Mouse (Mus musculus): ENCODE results near the gene Dpp10. TPM values are rescaled to one million over a fixed set of nuclear protein-coding genes. Genes with fewer than 3 reads are reported as not detected.

The Dpp10 gene
- total and polyA plus RNA-seq, 2 experiments from 2014 or later, result 22.9 to 45.1 TPM

DNA sequence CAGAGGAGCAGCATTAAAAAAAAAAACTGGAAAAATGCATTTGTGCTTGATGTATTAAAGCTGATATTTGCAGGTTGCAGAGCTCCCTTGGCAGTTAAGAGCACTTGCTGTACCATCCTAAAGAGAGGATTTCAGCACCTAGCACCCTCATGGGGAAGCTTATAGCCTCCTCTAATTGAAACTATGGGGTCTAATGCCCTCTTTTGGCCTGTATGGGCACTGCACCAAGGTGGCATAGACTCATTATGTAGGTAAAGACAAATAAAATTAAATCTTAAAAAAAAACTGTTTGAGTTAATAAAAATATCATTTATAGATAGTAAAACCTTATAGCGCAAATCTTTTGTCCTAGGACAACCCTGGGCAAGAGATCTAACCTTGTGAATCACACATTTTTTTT is 631.2 kb downstream of the Dpp10 start:
- Histone ChIP-seq H3K9ac (replicated peaks; ENCODE audit: low read length) (no peak overlapping the region), H3K27me3 (ENCODE audit: insufficient read depth, low read length) (no peaks in the 10 kb centered on the region), H3K36me3 (ENCODE audit: insufficient read depth, low read length) (no peaks in the 10 kb centered on the region), H3K4me2 (ENCODE audit: low read depth, low read length) (no peak overlapping the region), H3K9me3 (ENCODE audit: low read length) (no peaks in the 10 kb centered on the region), H3K4me1 (ENCODE audit: insufficient read depth, low read length) (no peaks in the 10 kb centered on the region), H3K27ac (no peak overlapping the region), H3K4me3 (ENCODE audit: low read length) (no peak overlapping the region)
- WGBS, result 61% methylated on average over 1 of the region's 1 CpGs
- peak; percentile 27 for TF ChIP-seq CTCF (IDR thresholded peaks at IDR 0.05; ENCODE audit: low read depth)
- no peak for ATAC-seq
- DNase-seq (ENCODE audit: low spot score), result peak; percentile 13

DNA sequence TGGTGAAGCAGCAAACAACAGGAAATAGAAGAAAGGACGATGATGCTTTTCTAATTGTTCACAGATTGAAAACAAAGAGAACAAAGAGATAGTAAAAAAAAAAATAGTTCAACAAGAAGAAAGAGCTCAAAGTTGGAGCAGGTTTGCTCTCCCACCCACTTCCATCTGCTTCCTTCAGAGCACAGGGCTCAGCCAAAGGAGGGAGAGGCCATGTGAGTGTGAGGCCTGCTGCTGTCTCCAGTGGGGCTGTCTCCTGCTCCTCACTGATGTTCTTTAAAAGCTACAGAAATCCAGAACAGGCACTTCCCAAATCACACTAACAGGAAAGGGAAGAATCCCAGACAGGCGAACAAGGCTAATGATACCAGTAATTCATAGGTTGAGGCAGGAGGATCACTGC is 694.1 kb downstream of the Dpp10 start:
- no peak overlapping the region for H3K4me3 ChIP-seq (ENCODE audit: low read length)
- no peaks in the 10 kb centered on the region for H3K4me1 ChIP-seq (ENCODE audit: insufficient read depth, low read length)
- H3K9me3 ChIP-seq (ENCODE audit: low read length), result no peaks in the 10 kb centered on the region
- H3K27me3 ChIP-seq (ENCODE audit: insufficient read depth, low read length), result no peaks in the 10 kb centered on the region
- H3K4me2 ChIP-seq (ENCODE audit: low read depth, low read length), result no peak overlapping the region
- H3K9ac ChIP-seq (replicated peaks; ENCODE audit: low read length), result no peak overlapping the region
- ATAC-seq, result no peak
- 78% methylated on average over 2 of the region's 2 CpGs for WGBS
- no peak for DNase-seq (ENCODE audit: low spot score)
- H3K27ac ChIP-seq, result no peak overlapping the region
- H3K36me3 ChIP-seq (ENCODE audit: insufficient read depth, low read length), result no peaks in the 10 kb centered on the region
- TF ChIP-seq CTCF (IDR thresholded peaks at IDR 0.05; ENCODE audit: low read depth), result no peak

DNA sequence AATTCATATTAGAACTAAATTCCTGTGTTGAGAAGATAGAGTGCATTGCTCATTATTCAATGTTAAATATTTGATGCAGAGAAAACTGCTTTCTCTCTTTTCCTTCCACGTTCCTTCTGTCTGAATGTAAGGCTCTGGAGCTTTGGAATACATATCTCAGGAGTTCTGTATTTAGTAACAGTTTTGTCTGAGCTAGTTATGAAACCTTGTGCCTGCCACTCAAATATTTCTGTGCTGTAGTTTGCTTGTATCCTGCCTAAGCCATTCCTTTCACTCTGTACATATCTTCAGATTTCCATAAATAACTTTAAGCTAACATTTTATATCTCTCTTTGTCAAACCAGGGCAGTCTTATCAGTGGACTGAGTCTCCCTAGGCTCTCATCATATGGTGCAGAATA is 707.5 kb downstream of the Dpp10 start:
- H3K36me3 ChIP-seq (ENCODE audit: insufficient read depth, low read length), result no peaks in the 10 kb centered on the region
- no peak overlapping the region for H3K4me3 ChIP-seq (ENCODE audit: low read length)
- ATAC-seq (no peak), DNase-seq (ENCODE audit: low spot score) (no peak)
- H3K4me1 ChIP-seq (ENCODE audit: insufficient read depth, low read length), result no peaks in the 10 kb centered on the region
- TF ChIP-seq CTCF (IDR thresholded peaks at IDR 0.05; ENCODE audit: low read depth), result no peak
- no peaks in the 10 kb centered on the region for H3K9me3 ChIP-seq (ENCODE audit: low read length)
- H3K9ac ChIP-seq (replicated peaks; ENCODE audit: low read length), result no peak overlapping the region
- 69% methylated on average over 1 of the region's 1 CpGs for WGBS
- no peak overlapping the region for H3K4me2 ChIP-seq (ENCODE audit: low read depth, low read length)
- H3K27me3 ChIP-seq (ENCODE audit: insufficient read depth, low read length), result no peaks in the 10 kb centered on the region
- no peak overlapping the region for H3K27ac ChIP-seq

DNA sequence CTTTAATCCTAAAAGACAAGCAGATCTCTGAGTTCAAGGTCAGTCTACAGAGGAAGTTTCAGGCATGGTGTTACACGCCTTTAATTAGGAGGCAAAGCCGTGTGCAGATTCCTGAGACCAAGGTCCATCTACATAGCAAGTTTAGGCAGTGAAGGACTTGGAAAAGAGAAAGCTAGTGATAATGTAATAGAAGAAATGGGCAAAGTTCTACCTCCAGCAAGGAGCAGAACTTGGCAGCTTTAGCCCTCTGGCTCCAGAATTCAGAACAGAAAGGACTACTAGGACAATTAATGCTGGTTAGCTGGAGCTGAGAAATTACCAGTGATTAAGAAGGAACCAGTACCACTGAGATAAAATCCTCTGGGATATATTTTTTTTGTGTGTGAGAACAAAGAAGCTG is 728.5 kb downstream of the Dpp10 start:
- no peak for TF ChIP-seq CTCF (IDR thresholded peaks at IDR 0.05; ENCODE audit: low read depth)
- Histone ChIP-seq H3K9me3 (ENCODE audit: low read length) (no peaks in the 10 kb centered on the region), H3K4me3 (ENCODE audit: low read length) (no peak overlapping the region), H3K27me3 (ENCODE audit: insufficient read depth, low read length) (no peaks in the 10 kb centered on the region), H3K36me3 (ENCODE audit: insufficient read depth, low read length) (no peaks in the 10 kb centered on the region), H3K9ac (replicated peaks; ENCODE audit: low read length) (no peak overlapping the region), H3K27ac (no peak overlapping the region), H3K4me2 (ENCODE audit: low read depth, low read length) (no peak overlapping the region), H3K4me1 (ENCODE audit: insufficient read depth, low read length) (no peaks in the 10 kb centered on the region)
- no peak for ATAC-seq
- no peak for DNase-seq (ENCODE audit: low spot score)
- whole genome bisulfite sequencing, result 93% methylated on average over 2 of the region's 2 CpGs
